Mouse (Mus musculus): ENCODE data around the gene Slc22a14.

DNA sequence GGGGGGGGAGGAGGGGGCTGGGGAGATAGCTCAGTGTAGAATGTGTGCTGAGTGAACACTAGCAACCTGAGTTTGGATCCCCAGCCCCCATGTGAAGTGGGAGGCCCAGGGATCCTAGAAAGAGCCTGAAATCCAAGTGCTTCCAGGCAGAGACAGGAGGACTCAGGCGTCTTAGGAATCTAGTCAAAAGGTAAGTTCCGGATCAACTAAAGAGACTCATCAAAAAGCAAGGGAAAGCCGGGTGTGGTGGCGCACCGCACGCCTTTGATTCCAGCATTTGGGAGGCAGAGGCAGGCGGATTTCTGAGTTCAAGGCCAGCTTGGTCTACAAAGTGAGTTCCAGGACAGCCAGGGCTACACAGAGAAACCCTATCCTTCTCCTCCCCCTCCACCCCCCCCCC, 44.9 kb downstream of the Slc22a14 start:
- TF ChIP-seq POLR2A (IDR thresholded peaks at IDR 0.05; ENCODE audit: insufficient read length, low read depth) (no peak), TCF12 (IDR thresholded peaks at IDR 0.05; ENCODE audit: insufficient read depth, poor library complexity, severe bottlenecking) (no peak), MAX (IDR thresholded peaks at IDR 0.05; ENCODE audit: low read depth) (no peak), USF1 (IDR thresholded peaks at IDR 0.05; ENCODE audit: low read depth) (no peak), SRF (IDR thresholded peaks at IDR 0.05; ENCODE audit: control insufficient read depth, insufficient read length, low read depth) (no peak), TCF3 (IDR thresholded peaks at IDR 0.05; ENCODE audit: insufficient read length, low read depth) (no peak), MYOG (IDR thresholded peaks at IDR 0.05; ENCODE audit: control insufficient read depth in 1 of 3, insufficient read depth in 1 of 3, insufficient read length in 2 of 3, low read depth in 2 of 3) (no peak), POLR2AphosphoS2 (IDR thresholded peaks at IDR 0.05; ENCODE audit: insufficient read length, low read depth) (no peak), MYOD1 (IDR thresholded peaks at IDR 0.05; ENCODE audit: control insufficient read depth in 1 of 3, insufficient read length in 2 of 3, low read depth in 2 of 3) (no peak), E2F4 (IDR thresholded peaks at IDR 0.05; ENCODE audit: insufficient read depth) (no peak)

Data from myocyte (in vitro differentiated cells).